Mouse (Mus musculus): Measurements from ENCODE around the gene Ptpn13. TPM values are rescaled to one million over a fixed set of nuclear protein-coding genes. Genes with fewer than 3 reads are reported as not detected.

Ptpn13 gene
- total RNA-seq, 4 experiments from 2014 or later = 25.3 to 65.4 (median 41.0) TPM

Other genes with a start within 250 kb of the Ptpn13 start
- 10 to 100 TPM in 3 of 4 experiments, 1 to 10 TPM in 1; 7.6 to 15.2 (median 11.3) TPM for gene Mapk10, start 213.9 kb upstream of the Ptpn13 start, total RNA-seq (2022)
- 1 to 10 TPM; 1.2 to 3.6 (median 1.9) TPM for gene Slc10a6, start 204.2 kb downstream of the Ptpn13 start, total RNA-seq (2022)
- not detected for gene 1700016H13Rik, start 230.8 kb downstream of the Ptpn13 start, total RNA-seq (2022)